Mouse (Mus musculus) retina, postnatal 7 days (tissue): ENCODE results near the gene Ncf2.

Source experiments
- DNase-seq: peaks from one replicate; pipeline ENCODE4 v3.0.0-alpha.2; 2012; ENCODE audit warnings: low read depth, low spot score

Ncf2 gene

DNA sequence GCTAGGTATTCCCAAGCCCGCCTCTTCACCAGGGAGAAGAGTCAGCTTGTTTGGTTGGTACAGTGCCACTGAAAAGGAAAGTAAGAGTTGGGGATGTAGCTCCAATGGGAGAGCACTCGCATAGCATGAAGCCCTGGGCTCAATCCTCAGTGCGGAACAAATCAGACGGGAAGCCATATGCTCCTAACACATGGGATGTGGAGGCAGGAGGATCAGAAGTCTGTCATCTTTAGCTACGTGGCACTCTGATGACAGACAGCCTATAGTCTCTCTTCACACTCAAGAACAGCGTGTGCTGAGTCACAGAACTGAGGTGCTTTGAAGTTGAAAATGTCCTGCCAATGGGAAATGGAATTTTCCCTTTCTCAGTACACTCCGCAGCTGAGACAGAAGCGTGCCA, 31.0 kb downstream of the Ncf2 start:
- DNase-seq = no peak

DNA sequence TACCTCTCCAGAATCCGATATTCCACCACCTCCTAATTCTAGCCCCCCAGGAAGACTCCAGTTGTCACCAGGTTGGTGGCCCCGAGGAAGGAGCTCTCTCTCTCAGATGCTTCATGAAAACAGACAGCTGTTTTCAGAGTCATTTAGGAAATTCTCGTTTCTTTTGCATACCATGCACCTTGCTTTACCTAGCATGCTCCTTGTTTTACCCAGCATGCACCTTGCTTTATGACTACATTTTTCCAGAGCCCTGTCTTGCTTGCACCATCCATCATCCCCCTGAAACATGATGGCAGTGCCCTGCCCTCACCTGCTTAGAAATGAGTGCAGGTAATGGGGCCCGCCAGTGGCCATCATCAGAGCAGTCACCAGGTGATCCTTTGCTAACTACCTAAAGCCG, 31.6 kb downstream of the Ncf2 start:
- DNase-seq = no peak

DNA sequence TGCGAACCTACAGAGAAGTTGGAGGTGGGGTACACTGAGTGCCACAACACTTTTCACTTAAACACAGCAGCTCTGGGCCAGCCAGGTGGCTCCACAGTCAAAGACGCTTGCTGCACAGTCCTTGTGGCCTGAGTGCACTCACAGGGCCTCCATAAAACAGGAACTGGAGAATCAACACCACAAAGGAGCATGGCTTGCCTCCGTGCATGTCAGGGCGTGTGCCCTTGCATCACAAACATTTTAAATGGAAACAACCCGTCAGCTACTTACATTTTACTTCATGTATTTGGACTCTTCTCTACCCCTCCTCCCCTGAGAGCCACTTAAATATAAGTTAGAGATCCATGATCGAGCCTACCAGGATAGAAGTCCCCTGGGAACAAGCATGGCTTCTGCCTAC, 32.3 kb downstream of the Ncf2 start:
- no peak for DNase-seq

DNA sequence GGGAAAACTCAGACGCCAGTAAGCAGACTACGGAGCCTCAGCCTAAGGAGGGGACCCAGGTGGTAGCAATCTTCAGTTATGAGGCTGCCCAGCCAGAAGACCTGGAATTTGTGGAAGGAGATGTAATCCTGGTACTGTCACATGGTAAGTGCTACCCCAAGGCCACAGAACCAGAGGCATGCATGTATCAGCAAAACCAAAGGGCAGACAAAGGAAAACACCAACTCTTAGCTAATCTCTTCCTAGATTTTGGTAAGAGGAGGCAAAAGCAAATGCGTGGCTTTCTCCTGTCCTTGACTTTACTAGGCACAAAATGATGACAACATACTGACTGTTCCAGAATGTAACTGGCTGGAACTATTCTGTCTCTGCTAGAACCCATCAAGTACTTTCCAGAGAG, 35.1 kb downstream of the Ncf2 start:
- DNase-seq = no peak

DNA sequence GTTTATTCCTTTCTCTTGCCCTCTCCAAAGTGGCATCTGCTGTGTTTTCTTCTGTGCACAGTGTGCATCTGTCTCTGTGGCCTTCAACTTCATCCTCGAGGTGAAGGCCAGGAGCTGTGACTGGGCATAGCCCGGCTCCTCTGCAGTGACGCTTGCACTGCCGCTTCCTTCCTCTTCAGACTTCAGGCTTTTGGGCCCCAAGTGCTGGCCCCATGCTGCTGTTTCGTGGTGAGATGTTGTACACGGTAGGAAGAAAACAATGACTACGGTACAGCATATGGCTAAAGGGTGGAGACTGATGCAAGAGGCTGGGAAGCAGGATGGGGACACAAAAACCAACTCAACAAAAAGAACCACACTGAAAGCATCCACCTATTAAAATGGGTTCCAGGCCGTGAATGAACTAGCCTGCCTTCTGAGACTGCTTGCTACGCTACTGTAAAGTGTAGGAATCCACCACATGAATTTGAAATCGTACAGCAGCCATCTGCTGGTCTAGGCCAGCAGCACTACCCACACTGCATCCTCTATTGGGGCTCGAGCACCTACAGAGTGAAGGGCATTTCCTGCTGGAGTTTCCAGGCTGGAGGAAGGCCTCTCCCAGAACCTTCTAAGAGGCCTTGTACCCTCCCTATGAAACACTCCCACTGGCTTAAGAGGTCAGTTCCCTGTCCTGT, 38.2 kb downstream of the Ncf2 start:
- DNase-seq = no peak

DNA sequence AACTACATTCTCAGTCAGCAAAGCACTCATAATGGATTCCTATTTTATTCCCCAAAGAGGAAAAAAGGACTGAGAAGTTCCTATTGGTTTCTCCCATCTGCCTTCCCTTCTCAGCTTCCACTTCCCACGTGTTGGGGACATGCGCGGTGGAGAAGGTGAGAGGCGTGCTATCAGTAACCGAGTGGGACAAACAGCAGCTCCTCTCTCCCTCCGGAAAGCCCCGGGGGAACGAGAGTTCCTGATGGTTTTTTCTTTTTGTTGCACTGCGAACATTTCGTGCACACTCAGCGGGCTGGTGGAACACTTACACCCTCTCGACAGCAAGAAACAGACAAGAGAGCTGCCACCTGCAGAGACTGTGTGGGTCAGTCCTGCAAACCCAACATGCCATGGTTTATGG, 38.8 kb downstream of the Ncf2 start:
- DNase-seq = no peak

DNA sequence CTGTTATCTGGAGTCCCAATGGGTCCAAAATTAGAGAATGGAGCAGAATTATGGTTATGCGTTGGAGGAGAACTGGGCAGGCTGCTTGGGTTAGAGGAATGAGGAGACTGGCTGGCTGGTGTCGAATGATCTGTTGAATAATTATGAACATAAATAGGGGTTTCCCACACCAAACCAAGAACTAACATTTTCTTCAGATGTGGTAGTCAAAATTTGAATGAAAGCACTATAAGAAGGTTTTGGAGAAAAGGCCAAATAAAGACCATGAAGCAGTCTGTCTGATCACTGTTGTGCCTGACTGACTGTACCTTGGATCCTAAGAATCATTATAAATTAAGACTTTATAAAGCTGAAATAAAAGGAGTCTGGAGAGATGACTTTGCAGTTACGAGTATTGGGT, 40.3 kb downstream of the Ncf2 start:
- DNase-seq = no peak

DNA sequence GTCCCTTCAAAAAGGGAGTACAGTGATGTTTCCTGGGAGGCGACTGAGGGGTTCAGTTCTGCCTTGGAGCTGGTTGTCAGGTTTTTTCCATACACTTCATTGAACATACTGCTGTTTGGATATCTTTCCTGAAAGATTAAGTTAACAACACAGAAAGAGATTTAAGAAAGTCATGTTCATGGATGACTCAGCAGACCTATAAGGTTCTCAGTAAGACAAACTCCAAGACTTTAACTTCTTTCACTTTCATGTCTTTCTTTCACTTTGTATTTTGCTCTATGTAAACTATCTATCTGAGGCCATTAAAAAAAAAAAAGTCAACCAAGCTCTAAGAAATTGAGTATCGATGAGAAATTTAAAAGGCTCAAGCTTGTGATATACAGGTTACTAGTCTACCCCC, 41.1 kb downstream of the Ncf2 start:
- no peak for DNase-seq

DNA sequence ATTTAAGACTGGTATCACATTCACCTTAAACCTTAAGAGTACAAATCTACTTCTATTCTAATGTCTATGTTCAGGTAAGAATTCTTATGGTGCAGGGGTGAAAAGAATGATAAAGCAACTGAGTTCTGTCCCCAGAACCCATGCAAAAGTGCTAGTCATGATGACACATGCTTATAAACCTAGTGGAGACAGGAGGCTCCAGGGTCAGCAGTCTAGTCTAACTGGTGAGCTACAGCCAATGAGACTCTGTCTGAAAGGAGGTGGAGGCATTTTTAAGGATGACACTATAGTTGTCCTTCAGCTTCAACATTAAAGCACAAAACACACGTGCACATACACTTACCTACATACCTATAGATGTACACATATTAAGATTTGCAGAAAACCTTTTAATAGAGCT, 44.6 kb downstream of the Ncf2 start:
- no peak for DNase-seq

DNA sequence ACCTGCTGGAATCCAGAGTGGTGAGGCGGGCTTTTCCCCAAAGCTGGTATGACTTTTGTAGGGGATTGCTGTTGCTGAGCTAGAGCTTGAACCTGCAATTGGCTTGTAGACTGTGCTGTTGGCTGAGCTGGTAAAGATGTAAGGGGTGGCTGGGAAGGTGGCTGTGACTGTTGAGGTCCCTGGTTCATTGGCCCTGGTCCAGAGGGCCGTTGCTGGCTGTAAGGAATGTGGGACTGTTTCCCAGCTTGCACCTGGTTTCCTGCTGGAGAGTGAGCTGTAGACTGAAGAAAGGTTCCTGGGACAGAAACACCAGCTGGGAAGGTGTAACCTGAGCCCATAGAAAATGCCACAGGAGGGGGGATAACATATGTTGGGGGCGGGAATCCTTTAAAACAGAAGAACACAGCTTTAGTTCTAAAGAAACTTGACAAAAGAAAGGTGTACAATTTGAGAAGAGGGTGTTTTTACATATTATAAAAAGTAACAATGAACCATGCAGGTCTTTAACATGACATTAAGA, 45.3 kb downstream of the Ncf2 start:
- no peak for DNase-seq

DNA sequence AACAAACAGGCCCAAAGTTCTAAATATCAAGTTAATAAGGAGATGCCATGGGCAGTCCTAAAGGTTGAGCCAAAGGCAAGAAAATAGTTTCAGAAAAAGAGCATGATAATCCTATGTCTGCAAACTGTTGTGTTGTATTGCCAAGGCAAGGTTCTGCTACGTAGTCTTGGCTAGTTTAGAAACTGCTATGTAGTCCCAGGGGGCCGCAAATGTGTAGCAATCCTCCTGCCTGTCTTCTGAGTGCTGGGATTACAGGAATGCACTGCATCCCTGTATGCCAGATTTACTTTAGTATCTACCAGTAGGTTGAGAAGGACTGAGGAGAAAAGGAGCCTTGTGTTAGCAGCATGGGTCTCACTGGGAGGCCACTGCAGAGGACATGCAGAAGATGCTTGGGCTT, 46.9 kb downstream of the Ncf2 start:
- DNase-seq = no peak

DNA sequence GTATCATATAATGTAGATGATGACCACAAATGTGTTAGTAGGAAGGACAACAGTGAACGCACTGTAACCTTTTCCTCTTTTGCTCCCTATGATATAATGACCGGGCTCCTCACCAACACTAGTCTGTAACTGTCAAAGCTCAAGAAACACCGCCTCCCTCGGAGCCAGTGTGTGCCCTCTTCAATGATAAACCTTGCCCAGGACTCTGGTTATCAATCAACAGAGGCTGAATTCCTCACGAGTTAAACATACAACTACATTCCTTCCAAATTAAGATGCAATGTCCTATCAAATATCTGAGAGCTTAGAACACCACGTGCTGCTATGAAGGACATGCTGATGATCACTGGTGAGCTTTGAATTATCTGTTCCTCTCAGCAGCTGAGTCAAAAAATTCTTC, 69.9 kb downstream of the Ncf2 start:
- DNase-seq = no peak

DNA sequence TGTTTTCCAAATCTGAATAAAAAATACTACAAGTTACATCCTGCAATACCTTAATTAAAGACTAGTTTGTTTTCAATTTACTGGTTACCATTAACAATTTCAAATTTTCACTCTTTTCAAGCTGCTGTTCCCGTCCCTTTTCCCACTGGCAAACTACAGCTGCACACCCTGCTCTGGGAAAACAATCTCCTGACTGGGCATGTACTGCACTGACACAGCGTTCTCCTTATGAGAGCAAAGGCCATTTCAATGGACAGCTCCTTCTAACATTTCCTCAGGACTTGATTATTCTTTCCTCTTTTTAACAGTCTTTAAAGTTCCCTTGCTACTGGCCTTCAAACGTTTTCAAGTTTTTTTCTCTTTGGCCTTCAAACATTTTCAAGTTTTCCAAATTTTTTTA, 71.0 kb downstream of the Ncf2 start:
- DNase-seq = no peak
